Mouse (Mus musculus): ENCODE results near the gene Rhoa.

GRCm38 (mm10) chr9:108338886-108339781, 33.2 kb downstream of the Rhoa start, which contains the start of gene Gpx1:
- TF ChIP-seq POLR2A (IDR thresholded peaks at IDR 0.05; ENCODE audit: insufficient read depth, low read length) (peak; percentile 98), CTCF (IDR thresholded peaks at IDR 0.05; ENCODE audit: low read depth, low read length) (no peak), EP300 (IDR thresholded peaks at IDR 0.05; ENCODE audit: insufficient read depth, low read depth, low read length) (peak; percentile 91)

All from ES-Bruce4 (cell line).